Mouse (Mus musculus): ENCODE data around the gene Pcnx2.

DNA sequence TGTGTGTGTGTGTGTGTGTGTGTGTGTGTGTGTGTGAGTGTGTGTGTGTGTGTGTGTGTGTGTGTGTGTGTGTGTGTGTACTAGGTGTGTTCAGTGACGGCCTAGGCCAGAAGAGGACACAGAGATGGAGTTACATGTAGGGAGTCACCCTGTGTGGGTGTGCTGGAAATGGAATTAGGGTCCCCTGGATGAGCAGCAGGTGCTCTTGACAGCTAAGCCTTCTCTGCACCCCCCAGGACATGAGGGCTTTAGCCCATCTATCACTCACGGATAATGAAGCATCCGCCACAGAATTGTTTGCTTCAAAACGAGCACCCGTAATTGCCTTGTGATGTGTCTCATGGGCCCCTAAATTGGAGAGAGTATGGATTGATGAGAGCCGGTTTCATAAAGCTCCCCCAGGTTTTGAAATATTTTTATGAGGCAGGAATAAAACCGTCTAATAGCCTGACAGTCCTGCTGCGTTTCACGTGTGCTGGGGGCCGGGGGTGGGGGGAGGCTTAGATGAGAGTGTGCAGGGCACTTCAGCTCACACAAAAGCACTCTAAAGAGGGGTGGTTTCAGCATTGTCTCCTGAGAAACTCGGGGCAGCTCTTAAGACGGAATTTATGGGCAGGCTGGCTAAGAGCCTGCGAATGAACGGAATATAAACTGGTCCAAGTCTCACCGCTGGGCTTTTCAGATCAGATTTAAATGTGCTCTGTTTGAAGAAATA, 54.8 kb downstream of the Pcnx2 start:
- TF ChIP-seq GATA1 (IDR thresholded peaks at IDR 0.05; ENCODE audit: low read length) (no peak), TAL1 (IDR thresholded peaks at IDR 0.05; ENCODE audit: low read length) (no peak)

All from erythroblast, embryonic 14.5 days (primary cell).